Mouse (Mus musculus): ENCODE results near the gene Ptprn.
"Not testable (repeated sequence)": the region's sequence is repeated elsewhere in the genome, so short reads cannot be mapped to it uniquely, and the experiment has no call there.

Ptprn gene

GRCm38 (mm10) chr1:75253029-75253428 lies 11.3 kb downstream of the Ptprn start:
- DNase-seq (ENCODE audit: low spot score) = no peak

- no peak for DNase-seq (ENCODE audit: low spot score)
These were observed 12.0 kb downstream of the Ptprn start for GRCm38 (mm10) chr1:75252308-75252707.

- no peak for DNase-seq (ENCODE audit: low spot score)
These were observed 13.0 kb downstream of the Ptprn start for GRCm38 (mm10) chr1:75251112-75251970.

GRCm38 (mm10) chr1:75250498-75250897 lies 13.8 kb downstream of the Ptprn start:
- no peak for DNase-seq (ENCODE audit: low spot score)

GRCm38 (mm10) chr1:75248041-75248772 lies 16.1 kb downstream of the Ptprn start:
- peak; percentile 76 for DNase-seq (ENCODE audit: low spot score)

- DNase-seq (ENCODE audit: low spot score) = no peak
These were observed 17.0 kb downstream of the Ptprn start for GRCm38 (mm10) chr1:75247071-75247930.

GRCm38 (mm10) chr1:75244836-75245235 lies 19.5 kb downstream of the Ptprn start:
- DNase-seq (ENCODE audit: low spot score) = peak; percentile 68

- DNase-seq (ENCODE audit: low spot score) = no peak
These were observed 20.0 kb downstream of the Ptprn start for GRCm38 (mm10) chr1:75244175-75244826.

GRCm38 (mm10) chr1:75243411-75243810 lies 20.9 kb downstream of the Ptprn start:
- no peak for DNase-seq (ENCODE audit: low spot score)

- no peak for DNase-seq (ENCODE audit: low spot score)
These were observed 24.7 kb downstream of the Ptprn start for GRCm38 (mm10) chr1:75239591-75239990.

GRCm38 (mm10) chr1:75236117-75237050 lies 27.9 kb downstream of the Ptprn start, which contains the start of gene Dnajb2:
Dnajb2 (plus strand) TSS chr1:75236406.
- peak; percentile 88 for DNase-seq (ENCODE audit: low spot score)

- DNase-seq (ENCODE audit: low spot score) = peak; percentile 75
These were observed 29.7 kb downstream of the Ptprn start for GRCm38 (mm10) chr1:75234606-75235005.

GRCm38 (mm10) chr1:75232489-75232888 lies 31.8 kb downstream of the Ptprn start:
- not testable (repeated sequence) for DNase-seq (ENCODE audit: low spot score)

- no peak for DNase-seq (ENCODE audit: low spot score)
These were observed 32.6 kb downstream of the Ptprn start, which contains the start of gene A630095N17Rik for GRCm38 (mm10) chr1:75231664-75232152. A630095N17Rik (minus strand) TSS chr1:75232102.

- no peak for DNase-seq (ENCODE audit: low spot score)
These were observed 33.1 kb downstream of the Ptprn start for GRCm38 (mm10) chr1:75231224-75231623.

GRCm38 (mm10) chr1:75230335-75230994 lies 33.8 kb downstream of the Ptprn start:
- DNase-seq (ENCODE audit: low spot score) = no peak

GRCm38 (mm10) chr1:75229158-75229557 lies 35.1 kb downstream of the Ptprn start:
- no peak for DNase-seq (ENCODE audit: low spot score)

- DNase-seq (ENCODE audit: low spot score) = no peak
These were observed 36.6 kb downstream of the Ptprn start for GRCm38 (mm10) chr1:75227653-75228052.

- no peak for DNase-seq (ENCODE audit: low spot score)
These were observed 38.2 kb downstream of the Ptprn start for GRCm38 (mm10) chr1:75226138-75226537.

GRCm38 (mm10) chr1:75225473-75225872 lies 38.8 kb downstream of the Ptprn start:
- no peak for DNase-seq (ENCODE audit: low spot score)
